Mouse (Mus musculus) CH12.LX (cell line): ENCODE measurements around the gene Polr3b. TPM values are rescaled to one million over a fixed set of nuclear protein-coding genes. Genes with fewer than 3 reads are reported as not detected.

Experiments used
- DNase-seq: peaks from one replicate; pipeline ENCODE4 v3.0.0-alpha.2; 2013; ENCODE audit errors: extremely low read depth
- H3K27ac ChIP-seq: 2 replicates; pipeline ENCODE4 v1.5.1; 2012; ENCODE audit warnings: low read depth, mild to moderate bottlenecking, control low read depth, moderate library complexity; ENCODE audit not compliant: insufficient read depth
- H3K27me3 ChIP-seq: replicated peaks from 2 replicates; pipeline ENCODE3; 2012; ENCODE audit warnings: inconsistent platforms
- H3K36me3 ChIP-seq, 2 experiments: replicated peaks in 1 of 2; 2 replicates each; pipeline versions ENCODE3 to v1.6.1; 2012; ENCODE audit warnings: inconsistent platforms in 1 of 2, low read length in 1 of 2, mild to moderate bottlenecking in 1 of 2, mixed read lengths in 1 of 2, moderate library complexity in 1 of 2; ENCODE audit not compliant: control insufficient read depth in 1 of 2, insufficient read depth in 1 of 2
- H3K4me1 ChIP-seq, 2 experiments: 2 replicates each; pipeline ENCODE4 v1.6.1; 2012; ENCODE audit warnings: inconsistent platforms in 1 of 2, moderate library complexity in 1 of 2; ENCODE audit not compliant: insufficient read depth in 2 of 2, control insufficient read depth in 1 of 2
- H3K4me2 ChIP-seq: 2 replicates; pipeline ENCODE4 v1.6.1; 2012; ENCODE audit warnings: low read depth, mild to moderate bottlenecking, control low read depth; ENCODE audit not compliant: poor library complexity, insufficient read depth, severe bottlenecking
- H3K4me3 ChIP-seq, 3 experiments: fragments of 150-350 bp in 1 of 3; sonication (generic) in 1 of 3; replicated peaks in 1 of 3; 2 replicates each; pipeline versions ENCODE3 to v1.5.1; 2011 to 2012; ENCODE audit warnings: low read depth in 2 of 3, low read length in 2 of 3, mild to moderate bottlenecking in 2 of 3, moderate library complexity in 2 of 3, control low read depth in 1 of 3, improper control_type of control experiment in 1 of 3, inconsistent platforms in 1 of 3, mixed read lengths in 1 of 3; ENCODE audit not compliant: poor library complexity in 1 of 3
- H3K79me2 ChIP-seq: replicated peaks from 2 replicates; pipeline ENCODE4 v1.6.1; 2012; ENCODE audit warnings: mild to moderate bottlenecking, moderate library complexity; ENCODE audit not compliant: control insufficient read depth, poor library complexity, insufficient read depth, severe bottlenecking; ENCODE audit errors: extremely low read depth
- H3K9ac ChIP-seq: 2 replicates; pipeline ENCODE4 v1.6.1; 2012; ENCODE audit warnings: low read depth, mild to moderate bottlenecking, control low read depth, moderate library complexity; ENCODE audit not compliant: insufficient read depth
- H3K9me3 ChIP-seq: replicated peaks from 2 replicates; pipeline ENCODE3; 2012; ENCODE audit warnings: low read length, inconsistent platforms, mixed read lengths
- BHLHE40 ChIP-seq: IDR thresholded peaks from 2 replicates; pipeline ENCODE4 v1.6.1; 2011; ENCODE audit warnings: mild to moderate bottlenecking, low read depth, low read length, improper control_type of control experiment
- CTCF ChIP-seq, 2 experiments: IDR thresholded peaks in 1 of 2; conservative IDR thresholded peaks in 1 of 2; 2 replicates each; pipeline ENCODE4 v1.5.1; 2011 to 2012; ENCODE audit warnings: low read depth in 2 of 2, low read length in 2 of 2, improper control_type of control experiment in 1 of 2, inconsistent platforms in 1 of 2, mild to moderate bottlenecking in 1 of 2, moderate library complexity in 1 of 2
- E2F4 ChIP-seq: IDR thresholded peaks from 2 replicates; pipeline ENCODE4 v1.6.1; 2011; ENCODE audit warnings: low read depth, low read length, improper control_type of control experiment; ENCODE audit not compliant: insufficient replicate concordance
- ELF1 ChIP-seq: IDR thresholded peaks from 2 replicates; pipeline ENCODE4 v1.6.1; 2014; ENCODE audit warnings: low read depth, mild to moderate bottlenecking, inconsistent platforms, low read length, improper control_type of control experiment
- ETS1 ChIP-seq: conservative IDR thresholded peaks from 2 replicates; pipeline ENCODE4 v1.6.1; 2012; ENCODE audit warnings: low read depth, mild to moderate bottlenecking, inconsistent platforms, low read length, improper control_type of control experiment, moderate library complexity
- GABPA ChIP-seq: IDR thresholded peaks from 2 replicates; pipeline ENCODE4 v1.6.1; 2012; ENCODE audit warnings: low read depth, low read length, improper control_type of control experiment, inconsistent platforms; ENCODE audit not compliant: insufficient replicate concordance
- HCFC1 ChIP-seq: IDR thresholded peaks from 2 replicates; pipeline ENCODE4 v1.6.1; 2012; ENCODE audit warnings: low read depth, mild to moderate bottlenecking, inconsistent platforms, low read length, improper control_type of control experiment
- JUND ChIP-seq: conservative IDR thresholded peaks from 2 replicates; pipeline ENCODE4 v1.6.1; 2011; ENCODE audit warnings: low read depth, low read length, improper control_type of control experiment
- MAFK ChIP-seq: IDR thresholded peaks from 2 replicates; pipeline ENCODE4 v1.6.1; 2011; ENCODE audit warnings: low read length, improper control_type of control experiment; ENCODE audit not compliant: insufficient replicate concordance
- MAZ ChIP-seq: IDR thresholded peaks from 2 replicates; pipeline ENCODE4 v1.6.1; 2012; ENCODE audit warnings: low read depth, mild to moderate bottlenecking, inconsistent platforms, low read length, improper control_type of control experiment, moderate library complexity
- POLR2A ChIP-seq: IDR thresholded peaks from 2 replicates; pipeline ENCODE4 v1.6.1; 2011; ENCODE audit warnings: low read depth, mild to moderate bottlenecking, improper control_type of control experiment, low read length
- POLR2AphosphoS2 ChIP-seq: IDR thresholded peaks from 2 replicates; pipeline ENCODE4 v1.6.1; 2011; ENCODE audit warnings: low read depth, low read length, improper control_type of control experiment
- SIN3A ChIP-seq: IDR thresholded peaks from 2 replicates; pipeline ENCODE4 v1.6.1; 2012; ENCODE audit warnings: low read length, improper control_type of control experiment, inconsistent platforms
- SMC3 ChIP-seq: IDR thresholded peaks from 2 replicates; pipeline ENCODE4 v1.6.1; 2011; ENCODE audit warnings: low read depth, low read length, improper control_type of control experiment
- TBP ChIP-seq: conservative IDR thresholded peaks from 2 replicates; pipeline ENCODE4 v1.6.1; 2011; ENCODE audit warnings: low read depth, low read length, improper control_type of control experiment
- TCF12 ChIP-seq: IDR thresholded peaks from 2 replicates; pipeline ENCODE4 v1.6.1; 2014; ENCODE audit warnings: low read depth, mild to moderate bottlenecking, inconsistent platforms, low read length, improper control_type of control experiment
- USF2 ChIP-seq: conservative IDR thresholded peaks from 2 replicates; pipeline ENCODE4 v1.6.1; 2011; ENCODE audit warnings: low read depth, low read length, improper control_type of control experiment
- ZC3H11A ChIP-seq: IDR thresholded peaks from 2 replicates; pipeline ENCODE4 v1.6.1; 2012; ENCODE audit warnings: low read depth, mild to moderate bottlenecking, inconsistent platforms, low read length, improper control_type of control experiment
- ZKSCAN1 ChIP-seq: IDR thresholded peaks from 2 replicates; pipeline ENCODE4 v1.6.1; 2012; ENCODE audit warnings: low read depth, inconsistent platforms, low read length, improper control_type of control experiment, borderline replicate concordance
- ZMIZ1 ChIP-seq: IDR thresholded peaks from 2 replicates; pipeline ENCODE4 v1.6.1; 2012; ENCODE audit warnings: low read depth, mild to moderate bottlenecking, inconsistent platforms, low read length, improper control_type of control experiment
- dilution Hi-C: fragments of 300-500 bp; cut with MboI; formaldehyde crosslinking; loops from 2 replicates; pipeline ENCODE4 v1.14.3; 2020; ENCODE audit warnings: low sequenced_read_pairs; ENCODE audit not compliant: extremely low pct_unique_long_range_greater_than_20kb, extremely low pct_ligation_motif_present
- in situ Hi-C: fragments of 300-500 bp; cut with MboI; formaldehyde crosslinking; loops from 3 replicates; pipeline ENCODE4 v1.14.3; 2019; ENCODE audit warnings: low sequenced_read_pairs, low pct_ligation_motif_present, low pct_unique_long_range_greater_than_20kb, mixed read lengths
- polyA plus RNA-seq: library from polyadenylated mRNA; unstranded; fragments of >175 nt; gene quantifications from 2 replicates; pipeline ENCODE4 v1.2.1, GENCODE M21; 2012; ENCODE audit warnings: low read depth; ENCODE audit not compliant: insufficient read length
- total RNA-seq, 2 experiments: library from RNA; depleted of rRNA; stranded (reverse); fragments of 300-350 nt in 1 of 2; fragments of >200 nt in 1 of 2; gene quantifications; 2 replicates each; pipeline ENCODE4 v1.2.3; 2012 to 2014

Gene Polr3b
- total and polyA plus RNA-seq, 3 experiments, result 13.0 to 20.8 (median 16.3) TPM

DNA sequence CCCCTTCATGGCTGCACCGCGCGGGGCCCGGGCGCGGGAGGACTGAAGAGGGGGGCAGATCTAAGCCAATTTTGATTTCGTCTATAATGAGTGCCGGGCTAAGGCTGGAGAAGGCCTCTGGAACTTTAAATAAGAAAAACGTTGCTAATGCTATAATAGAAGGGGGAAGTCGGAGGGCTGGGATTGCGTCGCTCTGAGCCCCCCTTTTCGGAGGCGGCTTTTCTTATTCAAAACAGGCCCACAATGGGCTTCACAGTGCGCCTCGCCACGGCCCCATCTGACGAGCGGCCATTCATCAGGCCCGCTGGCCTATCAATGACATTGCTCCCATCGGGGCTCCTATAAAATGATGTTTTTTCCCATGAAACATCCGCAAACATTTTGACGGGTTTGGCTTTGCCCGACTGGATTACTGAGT is 133.7 kb downstream of the Polr3b start, which contains the start of gene Rfx4:
Gene Rfx4, plus strand, starts transcription at position 277 of the 418 bp plus-strand sequence.
- no peak for TF ChIP-seq USF2
- TF ChIP-seq CTCF (conservative IDR thresholded peaks at IDR 0.05 in 1 of 2, IDR thresholded peaks at IDR 0.05 in 1 of 2; ENCODE audit: low read depth in 2 of 2, low read length in 2 of 2), result no peak
- TF ChIP-seq POLR2AphosphoS2, result no peak
- no peak for TF ChIP-seq GABPA
- no peak for TF ChIP-seq SIN3A
- no peak for TF ChIP-seq E2F4
- no peak for TF ChIP-seq TCF12
- TF ChIP-seq HCFC1, result no peak
- no peak for TF ChIP-seq BHLHE40
- no peak for TF ChIP-seq MAZ
- TF ChIP-seq ZKSCAN1, result no peak
- TF ChIP-seq ELF1, result no peak
- TF ChIP-seq MAFK, result no peak
- TF ChIP-seq TBP, result no peak
- TF ChIP-seq, all 38 proteins: peak for 0
- no peak within 1 kb of the TSS for H3K9ac ChIP-seq
- no peak within 1 kb of the TSS for H3K4me2 ChIP-seq
- no peaks in the 10 kb centered on the region for H3K36me3 ChIP-seq
- no peak for DNase-seq
- H3K4me3 ChIP-seq, result no peak within 1 kb of the TSS
- in situ Hi-C loops (no loop called here), dilution Hi-C loops (no loop called here)
- H3K79me2 ChIP-seq, result no peaks in the 10 kb centered on the region
- no peaks in the 10 kb centered on the region for H3K27me3 ChIP-seq
- no peaks in the 10 kb centered on the region for H3K4me1 ChIP-seq
- no peak within 1 kb of the TSS for H3K27ac ChIP-seq
- no peaks in the 10 kb centered on the region for H3K9me3 ChIP-seq

DNA sequence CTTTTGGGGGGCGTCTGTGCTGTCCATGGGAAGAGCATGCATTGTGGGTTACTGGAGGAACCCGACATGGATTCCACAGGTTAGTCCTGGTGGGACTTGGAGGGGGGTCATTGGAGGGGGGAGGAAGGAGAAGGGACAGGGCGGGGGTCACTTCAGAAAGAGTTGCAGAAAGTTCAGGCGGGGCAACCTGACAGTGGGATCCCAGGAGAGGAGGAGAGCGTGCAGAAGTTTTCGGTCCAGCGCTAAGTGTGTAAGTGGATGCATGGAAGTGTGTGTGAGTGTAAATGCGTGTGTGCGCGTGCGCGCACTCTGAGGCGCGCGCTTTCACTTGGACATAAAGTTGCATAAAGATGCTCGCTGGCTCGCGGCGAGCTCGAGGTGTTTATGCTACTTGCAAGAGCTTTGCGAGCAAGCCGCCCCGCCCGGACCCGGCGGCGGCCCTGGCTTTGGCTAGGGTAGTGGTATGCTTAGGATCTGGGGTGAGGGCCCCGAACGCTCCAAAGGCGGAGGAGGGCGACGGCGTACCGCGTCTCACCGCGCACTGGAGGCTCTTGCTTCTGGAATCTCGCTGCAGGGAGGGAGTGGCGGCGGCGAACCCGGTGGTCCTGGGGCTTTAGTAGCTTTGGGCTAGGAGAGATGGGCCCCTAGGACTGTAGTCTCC is 134.5 kb downstream of the Polr3b start:
- Histone ChIP-seq H3K36me3 (no peaks in the 10 kb centered on the region), H3K27ac (no peak overlapping the region), H3K79me2 (no peaks in the 10 kb centered on the region), H3K4me2 (no peak overlapping the region), H3K4me1 (no peaks in the 10 kb centered on the region), H3K27me3 (no peaks in the 10 kb centered on the region), H3K9ac (no peak overlapping the region), H3K9me3 (no peaks in the 10 kb centered on the region), H3K4me3 (no peak overlapping the region)
- in situ Hi-C loops (no loop called here), dilution Hi-C loops (no loop called here)
- DNase-seq, result no peak
- TF ChIP-seq USF2 (no peak), ELF1 (no peak), ZKSCAN1 (no peak), ZMIZ1 (no peak), ETS1 (no peak), POLR2A (no peak), TBP (no peak), MAFK (no peak), BHLHE40 (no peak), SMC3 (no peak), JUND (no peak), ZC3H11A (no peak)
- TF ChIP-seq, all 38 proteins: peak for 0
